Mouse (Mus musculus) retina, postnatal 7 days (tissue): Measurements from ENCODE around the gene Tspan4.

ENCODE experiments used
- DNase-seq: peaks from one replicate; pipeline ENCODE4 v3.0.0-alpha.2; 2012; ENCODE audit warnings: low read depth, low spot score

Tspan4 gene

GRCm38 (mm10) chr7:141461521-141462332 lies 13.3 kb upstream of the Tspan4 start:
- DNase-seq = no peak

DNA sequence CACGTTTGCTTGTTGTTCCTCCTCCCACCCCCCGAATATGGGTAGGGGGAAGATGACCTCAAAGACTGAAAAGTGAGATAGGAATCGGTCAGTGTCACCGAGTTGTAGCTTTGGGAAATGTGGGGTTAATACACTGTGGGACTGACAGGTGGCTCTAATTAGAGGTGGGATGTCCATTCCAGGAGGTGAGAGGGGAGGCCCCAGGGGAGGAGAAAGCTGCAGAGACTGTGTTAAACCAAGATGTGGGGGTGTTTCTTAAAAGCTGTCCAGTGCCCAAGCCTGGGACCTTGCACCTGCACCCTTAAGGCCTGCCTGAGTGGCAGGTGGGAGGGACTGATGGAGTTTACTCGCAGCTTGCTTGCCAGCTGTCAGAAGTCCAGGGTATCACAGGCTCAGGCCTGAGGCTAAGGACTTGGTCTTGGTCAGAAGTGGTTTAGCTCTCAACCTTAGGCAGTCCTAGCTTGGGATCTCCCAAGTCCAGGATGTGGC lies 12.7 kb upstream of the Tspan4 start:
- DNase-seq = no peak

DNA sequence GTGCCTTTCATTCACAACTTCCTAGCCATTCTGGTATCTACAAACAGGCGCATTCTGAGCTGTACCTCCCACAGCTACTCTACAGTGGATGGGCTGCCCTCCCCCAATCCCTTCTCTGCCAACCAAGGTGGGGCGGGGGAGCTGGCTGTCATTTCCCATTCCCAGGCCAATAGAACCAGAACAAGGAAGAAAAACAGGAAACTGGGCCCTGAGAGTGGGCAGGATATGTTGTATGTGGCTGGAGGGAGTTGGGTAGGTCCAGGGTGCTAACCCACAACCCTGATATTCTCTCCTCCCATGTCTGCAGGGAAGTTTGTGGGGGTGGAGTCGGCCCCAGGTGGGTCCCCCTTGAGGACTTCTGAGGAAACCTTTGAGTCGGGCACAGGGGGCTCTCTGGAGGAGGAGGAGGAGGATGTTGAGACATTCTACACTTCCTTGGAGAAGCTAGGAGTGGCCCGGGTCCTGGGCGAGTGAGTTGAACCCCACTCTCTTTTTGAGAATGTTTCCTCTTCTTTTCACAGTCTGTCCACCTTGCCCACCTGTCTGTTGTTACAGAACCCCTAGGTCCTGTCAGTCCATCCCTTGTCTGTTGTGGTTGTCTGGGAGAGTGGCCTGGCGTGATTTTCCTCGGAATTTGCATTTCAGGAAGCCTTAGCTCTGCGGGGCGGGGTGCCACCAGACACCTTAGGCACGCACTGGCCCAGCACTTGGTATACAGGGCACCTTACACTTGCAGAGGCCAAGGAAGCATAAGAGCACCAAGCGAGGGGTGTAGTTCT lies 11.0 kb upstream of the Tspan4 start:
- no peak for DNase-seq

GRCm38 (mm10) chr7:141464603-141465201 lies 10.3 kb upstream of the Tspan4 start:
- DNase-seq = no peak

DNA sequence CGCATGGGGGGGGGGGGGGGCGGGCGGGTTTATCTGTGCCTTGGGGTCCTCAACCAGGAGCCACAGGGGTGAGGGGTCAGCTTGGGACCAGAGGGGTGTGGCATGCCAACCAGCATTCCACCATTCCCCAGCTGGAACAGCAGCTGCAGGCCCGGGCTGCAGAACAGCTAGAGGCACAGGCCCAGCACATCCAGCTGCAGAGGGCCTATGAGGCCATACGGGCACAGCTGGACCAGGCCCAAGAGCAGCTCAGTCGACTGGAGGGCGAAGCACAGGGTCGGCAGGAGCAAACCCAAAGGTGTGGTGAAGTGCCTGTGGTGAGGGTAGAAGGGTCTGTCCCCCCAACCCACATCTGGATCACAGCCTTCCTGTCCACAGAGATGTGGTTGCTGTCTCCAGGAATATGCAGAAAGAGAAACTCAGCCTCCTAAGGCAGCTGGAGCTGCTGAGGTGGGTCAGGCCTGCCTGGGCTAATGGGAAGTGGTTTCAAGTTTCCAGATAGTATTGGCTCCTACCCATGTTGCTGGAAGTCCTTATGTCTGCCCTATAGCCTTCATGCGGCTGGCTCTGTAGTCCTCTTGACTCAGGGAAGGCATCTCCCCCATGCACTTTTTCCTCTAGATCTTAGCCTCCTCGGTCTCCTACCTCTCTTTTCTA lies 9.5 kb upstream of the Tspan4 start:
- DNase-seq = no peak

DNA sequence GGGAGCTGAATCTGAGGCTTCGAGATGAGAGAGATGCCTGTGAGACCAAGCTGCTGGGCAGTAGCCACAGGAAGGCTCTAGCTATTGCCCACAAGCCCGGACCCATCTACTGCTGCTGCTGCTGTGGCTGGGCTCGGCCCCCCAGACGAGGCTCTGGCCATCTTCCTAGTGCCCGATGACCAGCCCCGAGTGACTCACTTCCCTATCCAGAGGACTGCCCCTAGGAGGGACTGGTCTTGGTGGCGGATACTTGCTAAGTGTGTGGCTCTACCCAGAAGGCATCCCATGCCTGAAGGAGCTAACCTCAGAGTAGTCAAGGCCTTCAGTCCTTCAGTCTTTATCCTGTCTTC lies 9.0 kb upstream of the Tspan4 start:
- no peak for DNase-seq

GRCm38 (mm10) chr7:141466607-141467148 lies 8.4 kb upstream of the Tspan4 start:
- DNase-seq = no peak

GRCm38 (mm10) chr7:141467230-141468030 lies 7.6 kb upstream of the Tspan4 start, which contains the start of gene Cd151:
Cd151 (plus strand) TSS chr7:141467392.
- DNase-seq = no peak

GRCm38 (mm10) chr7:141468164-141468521 lies 6.9 kb upstream of the Tspan4 start:
- DNase-seq = no peak

DNA sequence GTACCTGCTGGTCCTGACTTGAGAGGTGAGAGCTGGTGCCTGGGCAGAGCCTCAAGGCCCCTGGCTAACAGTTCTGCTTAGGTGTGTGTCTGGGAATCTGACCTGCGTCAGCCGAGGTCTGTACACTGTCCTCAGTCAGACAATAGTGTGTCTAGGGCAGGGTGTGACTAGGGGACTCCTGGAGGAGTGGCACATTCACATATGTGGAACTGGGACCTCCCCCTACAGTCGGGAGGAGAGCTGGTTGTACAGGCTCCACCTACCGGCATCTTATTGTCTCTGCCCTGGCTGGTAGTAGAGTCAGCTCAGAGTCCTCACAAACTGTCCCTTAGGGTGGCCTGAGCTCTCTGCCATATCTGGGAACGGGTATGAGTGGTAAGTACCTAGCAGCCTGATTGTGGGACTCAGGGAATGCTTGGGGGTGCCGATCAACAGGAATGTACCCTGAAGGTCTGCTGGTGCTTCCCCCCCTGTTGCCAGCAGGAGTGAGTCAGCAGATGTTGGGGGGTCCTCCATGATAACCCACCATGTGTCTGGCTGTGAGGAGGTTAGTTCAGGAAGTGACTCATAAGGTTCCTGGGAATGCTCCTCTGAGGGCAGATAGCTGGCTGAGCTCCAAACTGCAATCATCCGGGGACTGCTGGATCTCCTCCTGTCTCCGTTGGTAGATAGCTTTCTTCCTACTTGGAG lies 6.4 kb upstream of the Tspan4 start:
- DNase-seq = no peak

- no peak for DNase-seq
Measured at GRCm38 (mm10) chr7:141469352-141469751, 5.7 kb upstream of the Tspan4 start.

DNA sequence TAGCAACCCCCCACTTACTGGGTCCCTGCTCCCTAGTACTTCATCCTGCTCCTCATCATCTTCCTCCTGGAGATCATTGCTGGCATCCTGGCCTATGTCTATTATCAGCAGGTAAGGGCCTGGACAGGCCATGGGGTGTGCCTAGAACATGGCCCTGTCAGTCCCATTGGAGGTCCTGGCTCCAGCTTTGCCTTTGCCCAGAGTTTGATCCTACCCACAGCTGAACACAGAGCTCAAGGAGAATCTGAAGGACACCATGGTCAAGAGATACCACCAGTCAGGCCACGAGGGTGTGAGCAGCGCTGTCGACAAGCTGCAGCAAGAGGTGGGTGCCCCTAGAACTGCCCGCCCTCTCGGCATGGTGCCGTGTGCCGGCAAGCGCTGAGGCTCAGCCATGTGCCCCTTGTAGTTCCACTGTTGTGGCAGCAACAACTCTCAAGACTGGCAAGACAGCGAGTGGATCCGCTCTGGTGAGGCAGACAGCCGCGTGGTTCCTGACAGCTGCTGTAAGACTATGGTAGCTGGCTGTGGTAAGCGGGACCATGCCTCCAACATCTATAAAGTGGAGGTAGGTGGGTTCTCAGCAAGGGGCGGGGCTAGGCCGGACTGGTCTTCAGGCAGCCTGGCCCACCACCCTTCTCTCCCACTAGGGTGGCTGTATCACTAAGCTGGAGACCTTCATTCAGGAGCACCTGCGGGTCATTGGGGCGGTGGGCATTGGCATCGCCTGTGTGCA lies 5.0 kb upstream of the Tspan4 start:
- DNase-seq = no peak

DNA sequence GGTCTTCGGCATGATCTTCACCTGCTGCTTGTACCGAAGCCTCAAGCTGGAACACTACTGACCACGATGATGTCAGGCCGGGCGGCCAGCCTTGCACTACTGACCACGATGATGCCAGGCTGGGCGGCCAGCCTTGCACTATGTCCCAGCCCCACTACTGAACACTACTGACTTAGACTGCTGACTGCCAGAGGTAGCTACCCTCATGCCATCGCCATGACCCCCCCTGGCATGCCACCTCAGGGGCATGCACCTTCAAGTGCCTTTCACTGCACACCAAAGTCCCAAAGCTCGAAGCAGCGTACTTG lies 4.4 kb upstream of the Tspan4 start:
- DNase-seq = no peak

GRCm38 (mm10) chr7:141471236-141471635 lies 3.8 kb upstream of the Tspan4 start:
- no peak for DNase-seq

DNA sequence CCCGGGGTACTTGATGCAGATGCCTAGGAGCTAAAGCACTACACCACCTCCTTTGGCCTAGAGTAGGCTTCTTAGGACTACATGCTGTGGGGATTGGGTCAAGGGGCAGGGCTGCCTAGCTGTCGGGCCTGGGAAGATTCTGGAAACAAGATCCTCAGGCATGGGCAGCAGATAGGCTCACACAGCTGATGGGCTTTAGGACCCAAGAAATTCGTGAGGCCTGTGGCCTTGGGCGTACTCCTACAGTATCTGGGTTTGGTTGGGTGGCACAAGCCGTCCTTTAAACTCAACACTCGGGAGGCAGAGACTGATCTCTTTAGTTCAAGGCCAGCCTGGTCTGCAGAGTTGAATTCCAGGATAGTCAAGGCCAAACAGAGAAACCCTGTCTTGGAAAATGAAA lies 2.8 kb upstream of the Tspan4 start:
- DNase-seq = no peak

GRCm38 (mm10) chr7:141472763-141473162 lies 2.3 kb upstream of the Tspan4 start:
- DNase-seq = no peak

DNA sequence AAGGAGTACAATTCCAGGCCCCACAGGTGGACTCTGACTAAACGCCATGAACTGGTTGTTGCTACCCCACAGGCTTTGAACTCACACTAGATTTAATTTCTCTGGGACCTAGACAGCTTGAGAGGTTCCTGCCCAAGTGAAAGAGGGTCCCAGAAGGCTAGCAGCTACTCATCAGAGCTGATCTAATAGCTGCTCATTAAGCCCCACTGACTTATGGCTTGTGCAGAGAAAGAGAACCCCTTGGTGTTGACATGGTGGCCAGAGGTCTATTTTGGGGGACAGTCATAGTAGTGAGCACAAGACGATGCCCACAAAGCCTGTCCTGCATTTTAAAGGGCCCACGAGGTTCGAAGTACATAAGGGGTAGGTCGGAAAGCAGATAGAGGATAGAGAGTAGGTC lies 880 bp upstream of the Tspan4 start:
- DNase-seq = no peak

GRCm38 (mm10) chr7:141475805-141476158 lies 742 bp downstream of the Tspan4 start:
- no peak for DNase-seq

DNA sequence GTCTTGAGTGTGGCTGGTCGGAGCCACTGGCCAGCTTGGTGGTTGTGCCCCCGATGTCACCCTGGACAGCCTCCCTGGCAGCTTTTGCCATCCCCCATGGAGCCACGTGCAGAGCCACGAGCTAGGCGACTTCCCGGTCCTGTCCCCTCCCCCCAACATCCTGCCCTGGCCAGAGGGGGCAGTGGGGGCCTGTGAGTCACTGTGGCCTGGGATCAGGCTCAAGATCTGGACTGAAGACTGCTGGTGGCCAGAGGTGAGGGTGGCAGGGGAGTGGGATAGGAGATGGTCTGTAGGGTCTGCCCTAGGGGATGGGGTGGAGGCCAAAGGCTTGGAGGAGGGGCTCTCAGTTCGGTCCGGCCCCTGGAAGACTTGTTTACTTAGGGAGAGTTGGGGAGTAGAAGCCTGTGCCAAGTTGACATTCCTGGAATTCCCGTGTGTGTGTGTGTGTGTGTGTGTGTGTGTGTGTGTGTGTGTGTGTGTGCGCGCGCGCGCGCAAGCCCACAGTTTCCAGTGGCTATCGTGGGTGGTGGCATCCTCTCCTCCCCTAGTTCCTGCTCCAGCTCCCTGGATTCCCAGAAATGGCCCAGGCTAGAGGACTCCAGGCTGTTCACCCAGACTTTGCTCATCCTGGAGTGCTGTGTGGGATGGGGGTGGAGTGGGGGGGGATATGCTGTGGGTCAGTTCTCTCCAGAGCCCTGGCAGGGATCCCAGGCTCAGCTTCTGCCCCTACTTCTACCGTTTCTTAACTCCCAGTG lies 1.4 kb downstream of the Tspan4 start:
- DNase-seq = no peak
